Mouse (Mus musculus) fat pad, adult 2 months (tissue): ENCODE measurements around the gene Dnajc28.

ENCODE experiments used
- DNase-seq: peaks from one replicate; pipeline ENCODE4 v3.0.0-alpha.2; 2011; ENCODE audit warnings: low read depth, low spot score; ENCODE audit errors: extremely low read depth

The Dnajc28 gene

GRCm38 (mm10) chr16:91593262-91593661 lies 25.6 kb downstream of the Dnajc28 start:
- DNase-seq = no peak

GRCm38 (mm10) chr16:91592162-91592561 lies 26.7 kb downstream of the Dnajc28 start:
- no peak for DNase-seq

GRCm38 (mm10) chr16:91588703-91589102 lies 30.1 kb downstream of the Dnajc28 start:
- DNase-seq = no peak

- DNase-seq = no peak
Observed at GRCm38 (mm10) chr16:91587730-91588453, 30.9 kb downstream of the Dnajc28 start.

GRCm38 (mm10) chr16:91586244-91586643 lies 32.6 kb downstream of the Dnajc28 start:
- DNase-seq = no peak

GRCm38 (mm10) chr16:91585617-91586016 lies 33.2 kb downstream of the Dnajc28 start:
- DNase-seq = no peak

- DNase-seq = no peak
Observed at GRCm38 (mm10) chr16:91582307-91582706, 36.5 kb downstream of the Dnajc28 start.

GRCm38 (mm10) chr16:91578980-91579720 lies 39.7 kb downstream of the Dnajc28 start:
- DNase-seq = no peak

GRCm38 (mm10) chr16:91575151-91575550 lies 43.7 kb downstream of the Dnajc28 start:
- DNase-seq = no peak

- DNase-seq = no peak
Observed at GRCm38 (mm10) chr16:91571105-91571504, 47.7 kb downstream of the Dnajc28 start.

- no peak for DNase-seq
Observed at GRCm38 (mm10) chr16:91568960-91569359, 49.9 kb downstream of the Dnajc28 start.

GRCm38 (mm10) chr16:91566002-91566401 lies 52.8 kb downstream of the Dnajc28 start:
- no peak for DNase-seq

GRCm38 (mm10) chr16:91565292-91565951 lies 53.4 kb downstream of the Dnajc28 start:
- DNase-seq = no peak

- DNase-seq = no peak
Observed at GRCm38 (mm10) chr16:91564580-91565291, 54.1 kb downstream of the Dnajc28 start.
